Mouse (Mus musculus) stomach, postnatal 0 days (tissue): ENCODE measurements around the gene Mgarp.

Experiments used
- CTCF ChIP-seq: IDR thresholded peaks from 2 replicates; pipeline ENCODE4 v1.5.1; 2016; ENCODE audit warnings: antibody characterized with exemption, low read depth, mild to moderate bottlenecking, moderate library complexity
- EP300 ChIP-seq: optimal IDR thresholded peaks from 2 replicates; pipeline ENCODE3; 2016; ENCODE audit warnings: antibody characterized with exemption

- TF ChIP-seq CTCF = no peak
- TF ChIP-seq EP300 = no peak
These were observed 53.3 kb downstream of the Mgarp start for GRCm38 (mm10) chr3:51343260-51343659.
